Mouse (Mus musculus): ENCODE measurements around the gene Lyrm4. TPM values are rescaled to one million over a fixed set of nuclear protein-coding genes. Genes with fewer than 3 reads are reported as not detected.
"Not testable (repeated sequence)": the region's sequence is repeated elsewhere in the genome, so short reads cannot be mapped to it uniquely, and the experiment has no call there.

The Lyrm4 gene
- polyA plus RNA-seq, 1 experiment = 8.9 TPM

DNA sequence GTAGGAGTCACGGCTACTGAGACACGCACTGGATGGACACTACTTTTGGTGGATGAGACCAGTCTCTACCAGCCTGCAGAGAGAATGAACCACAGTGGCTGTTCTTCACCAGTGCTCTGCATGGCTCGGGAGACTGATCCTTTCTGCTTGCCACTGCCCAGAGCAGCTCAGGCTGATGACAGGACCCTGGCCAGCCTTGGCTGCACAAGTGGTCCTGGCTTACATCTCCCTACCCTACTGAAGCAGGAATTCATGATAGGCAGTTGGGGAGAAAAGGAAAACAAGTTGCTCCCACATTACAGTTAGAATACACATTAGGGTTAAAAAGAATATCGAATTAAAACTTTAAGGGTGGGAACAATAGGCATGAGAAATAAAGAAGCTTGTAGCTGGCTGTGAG is 119.7 kb downstream of the Lyrm4 start:
- TF ChIP-seq POLR2A (IDR thresholded peaks at IDR 0.05; ENCODE audit: borderline replicate concordance, control insufficient read depth, low read depth, low read length) = no peak
- TF ChIP-seq CTCF (IDR thresholded peaks at IDR 0.05; ENCODE audit: control insufficient read depth, insufficient read depth, low read length) = no peak
- Histone ChIP-seq H3K4me1 (ENCODE audit: control insufficient read depth, insufficient read depth, low read length) (no peaks in the 10 kb centered on the region), H3K27ac (ENCODE audit: control insufficient read depth, insufficient read depth, low read depth, low read length, poor library complexity) (no peak overlapping the region), H3K4me3 (replicated peaks; ENCODE audit: control insufficient read depth, low read depth, low read length) (no peak overlapping the region)
- WGBS = 83% methylated on average over 4 of the region's 4 CpGs

DNA sequence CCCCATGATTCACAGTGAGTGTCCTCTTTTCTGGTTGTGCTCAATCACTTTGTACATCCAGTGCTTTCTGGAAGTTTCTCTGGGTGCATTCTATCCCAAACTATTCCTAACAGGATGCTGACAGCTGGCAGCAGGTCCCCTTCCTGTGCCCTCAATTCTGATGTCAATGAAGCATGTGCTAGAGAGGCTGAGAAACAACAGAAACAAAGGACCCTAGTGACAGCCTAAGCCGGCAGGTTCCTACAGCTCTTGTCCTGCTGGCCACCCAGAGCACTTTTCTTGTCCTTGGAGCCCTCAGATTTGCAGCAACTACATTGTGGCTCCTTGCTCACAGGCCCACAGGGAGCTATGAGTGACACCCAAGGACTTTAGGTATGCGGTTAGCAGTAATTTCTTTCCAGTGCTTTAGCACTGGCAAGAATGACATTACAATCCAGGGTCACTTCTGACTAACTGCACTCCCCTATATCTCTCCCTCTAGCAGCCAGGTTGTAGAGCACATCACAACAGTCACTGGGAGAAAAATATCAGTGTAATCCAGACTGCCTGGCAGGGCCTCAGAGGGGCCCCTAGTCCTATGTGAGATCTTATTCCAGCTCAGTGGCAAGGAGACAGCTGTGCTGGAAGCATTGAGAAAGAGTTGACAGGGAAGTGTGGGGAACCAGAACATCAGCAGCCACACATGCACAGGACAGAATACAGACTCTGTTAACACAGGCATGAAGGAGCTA is 121.5 kb downstream of the Lyrm4 start:
- no peak overlapping the region for H3K4me3 ChIP-seq (replicated peaks; ENCODE audit: control insufficient read depth, low read depth, low read length)
- TF ChIP-seq POLR2A (IDR thresholded peaks at IDR 0.05; ENCODE audit: borderline replicate concordance, control insufficient read depth, low read depth, low read length) (no peak), CTCF (IDR thresholded peaks at IDR 0.05; ENCODE audit: control insufficient read depth, insufficient read depth, low read length) (no peak)
- 89% methylated on average over 2 of the region's 2 CpGs for WGBS
- no peak overlapping the region for H3K27ac ChIP-seq (ENCODE audit: control insufficient read depth, insufficient read depth, low read depth, low read length, poor library complexity)
- no peaks in the 10 kb centered on the region for H3K4me1 ChIP-seq (ENCODE audit: control insufficient read depth, insufficient read depth, low read length)

DNA sequence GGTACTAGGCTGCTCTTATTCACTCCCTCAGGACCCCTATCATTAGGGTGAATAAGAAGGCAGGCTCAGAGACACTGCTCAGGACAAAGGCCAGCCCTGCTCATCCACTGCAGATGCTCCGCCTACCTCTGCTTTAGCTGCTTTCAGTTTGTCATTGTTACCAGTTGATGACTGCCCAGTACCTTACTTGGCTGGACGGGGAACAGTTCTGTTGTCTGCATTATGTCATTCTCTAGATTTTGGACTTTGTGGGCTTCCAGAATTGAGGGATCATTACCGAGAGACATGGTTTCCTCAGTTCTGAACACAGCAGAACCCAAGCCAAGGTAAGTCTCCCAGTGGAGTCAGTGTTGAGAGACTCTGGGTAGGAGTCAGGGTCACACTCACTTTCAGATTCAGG is 122.1 kb downstream of the Lyrm4 start:
- Histone ChIP-seq H3K4me3 (replicated peaks; ENCODE audit: control insufficient read depth, low read depth, low read length) (no peak overlapping the region), H3K27ac (ENCODE audit: control insufficient read depth, insufficient read depth, low read depth, low read length, poor library complexity) (no peak overlapping the region), H3K4me1 (ENCODE audit: control insufficient read depth, insufficient read depth, low read length) (no peaks in the 10 kb centered on the region)
- TF ChIP-seq CTCF (IDR thresholded peaks at IDR 0.05; ENCODE audit: control insufficient read depth, insufficient read depth, low read length) = no peak
- no peak for TF ChIP-seq POLR2A (IDR thresholded peaks at IDR 0.05; ENCODE audit: borderline replicate concordance, control insufficient read depth, low read depth, low read length)
- WGBS = 85% methylated on average over 3 of the region's 3 CpGs

DNA sequence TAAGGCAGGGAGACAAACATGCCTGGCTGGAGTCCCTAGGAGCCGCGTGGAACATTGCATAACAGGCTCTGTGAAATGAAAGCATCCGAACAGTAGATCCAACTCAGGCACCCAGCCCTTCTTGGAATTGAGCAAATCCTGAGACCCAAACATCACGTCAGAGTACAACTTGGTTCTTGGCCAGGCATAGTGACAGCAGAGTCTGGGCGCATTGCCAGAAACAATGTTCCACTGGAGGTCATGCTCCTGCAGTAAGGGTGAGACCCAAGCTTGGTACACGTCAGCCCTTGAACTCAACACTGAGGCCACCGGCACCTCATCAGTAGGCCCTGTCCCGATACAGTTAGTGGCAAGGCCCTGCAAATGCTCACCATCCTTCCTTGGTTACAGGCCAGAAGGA is 123.3 kb downstream of the Lyrm4 start:
- no peak overlapping the region for H3K27ac ChIP-seq (ENCODE audit: control insufficient read depth, insufficient read depth, low read depth, low read length, poor library complexity)
- H3K4me1 ChIP-seq (ENCODE audit: control insufficient read depth, insufficient read depth, low read length) = no peaks in the 10 kb centered on the region
- H3K4me3 ChIP-seq (replicated peaks; ENCODE audit: control insufficient read depth, low read depth, low read length) = no peak overlapping the region
- TF ChIP-seq POLR2A (IDR thresholded peaks at IDR 0.05; ENCODE audit: borderline replicate concordance, control insufficient read depth, low read depth, low read length) (no peak), CTCF (IDR thresholded peaks at IDR 0.05; ENCODE audit: control insufficient read depth, insufficient read depth, low read length) (no peak)
- 83% methylated on average over 8 of the region's 8 CpGs for WGBS

DNA sequence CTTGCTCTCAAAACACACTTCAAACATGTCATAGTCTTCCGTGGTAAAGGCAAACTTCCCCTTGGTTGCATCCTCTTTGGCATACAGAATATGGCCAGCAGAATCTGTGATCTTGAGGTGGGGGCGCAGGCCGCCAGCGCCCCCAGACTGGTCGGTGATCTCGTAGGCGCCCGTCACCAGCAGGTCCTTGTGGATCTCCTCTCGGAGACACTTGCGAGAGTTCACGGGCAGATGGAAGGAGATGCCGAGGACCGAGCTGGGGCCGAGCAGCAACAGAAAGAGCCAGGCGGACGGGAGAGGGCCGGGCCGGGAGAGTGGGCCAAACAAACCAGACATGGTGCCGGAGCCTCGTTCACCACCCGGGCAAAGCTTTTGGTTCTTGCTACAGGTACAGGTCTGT is 126.1 kb downstream of the Lyrm4 start:
- H3K27ac ChIP-seq (ENCODE audit: control insufficient read depth, insufficient read depth, low read depth, low read length, poor library complexity); H3K4me1 ChIP-seq (ENCODE audit: control insufficient read depth, insufficient read depth, low read length); H3K4me3 ChIP-seq (replicated peaks; ENCODE audit: control insufficient read depth, low read depth, low read length): not testable (repeated sequence)
- WGBS = 92% methylated on average over 21 of the region's 21 CpGs

DNA sequence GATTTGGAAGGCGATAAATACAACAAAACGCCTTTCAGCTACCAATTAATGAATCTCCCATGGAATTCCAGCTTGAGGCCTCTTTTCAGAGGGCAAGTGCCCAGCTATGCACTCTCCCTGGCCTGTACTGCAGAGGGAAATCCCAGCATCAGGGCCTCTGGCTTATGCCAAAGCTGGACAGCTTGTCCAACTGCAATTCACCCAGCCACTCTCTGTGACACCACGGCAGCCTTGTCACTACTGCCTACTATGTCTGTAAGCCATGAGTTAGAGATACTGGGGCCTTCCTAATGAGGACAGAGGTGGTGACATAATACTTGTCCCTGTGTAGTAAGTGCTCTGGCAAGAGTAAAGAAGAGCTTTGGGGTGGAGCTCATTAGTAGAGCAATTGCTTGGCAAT is 128.0 kb downstream of the Lyrm4 start:
- TF ChIP-seq POLR2A (IDR thresholded peaks at IDR 0.05; ENCODE audit: borderline replicate concordance, control insufficient read depth, low read depth, low read length) (no peak), CTCF (IDR thresholded peaks at IDR 0.05; ENCODE audit: control insufficient read depth, insufficient read depth, low read length) (no peak)
- WGBS = 88% methylated on average over 3 of the region's 3 CpGs
- H3K4me1 ChIP-seq (ENCODE audit: control insufficient read depth, insufficient read depth, low read length) = no peaks in the 10 kb centered on the region; the same call in 1 of the 2 replicates
- H3K27ac ChIP-seq (ENCODE audit: control insufficient read depth, insufficient read depth, low read depth, low read length, poor library complexity) = no peak overlapping the region
- no peak overlapping the region for H3K4me3 ChIP-seq (replicated peaks; ENCODE audit: control insufficient read depth, low read depth, low read length)

DNA sequence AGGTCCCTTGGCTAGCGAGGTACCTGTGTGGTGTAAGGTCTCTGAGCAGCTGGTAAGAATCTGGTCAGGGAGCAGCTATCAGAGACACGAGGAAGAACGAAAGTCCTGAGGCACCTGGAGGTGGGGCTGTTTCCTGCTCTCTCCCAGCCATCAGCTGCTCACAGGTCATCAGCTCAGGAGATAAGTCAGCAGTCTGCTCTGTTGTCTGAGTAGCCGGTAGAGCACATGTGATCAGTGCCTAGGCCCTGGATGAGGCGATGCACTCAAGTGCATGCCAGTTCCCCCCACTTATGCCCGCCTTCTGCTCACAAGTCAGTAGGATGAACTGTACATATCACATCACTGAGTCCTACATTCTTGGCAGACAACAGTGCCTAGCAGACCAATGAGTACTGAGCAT is 134.3 kb downstream of the Lyrm4 start:
- WGBS = 82% methylated on average over 6 of the region's 6 CpGs
- Histone ChIP-seq H3K27ac (ENCODE audit: control insufficient read depth, insufficient read depth, low read depth, low read length, poor library complexity) (no peak overlapping the region), H3K4me3 (replicated peaks; ENCODE audit: control insufficient read depth, low read depth, low read length) (no peak overlapping the region), H3K4me1 (ENCODE audit: control insufficient read depth, insufficient read depth, low read length) (no peaks in the 10 kb centered on the region)
- TF ChIP-seq CTCF (IDR thresholded peaks at IDR 0.05; ENCODE audit: control insufficient read depth, insufficient read depth, low read length) = no peak
- TF ChIP-seq POLR2A (IDR thresholded peaks at IDR 0.05; ENCODE audit: borderline replicate concordance, control insufficient read depth, low read depth, low read length) = no peak

DNA sequence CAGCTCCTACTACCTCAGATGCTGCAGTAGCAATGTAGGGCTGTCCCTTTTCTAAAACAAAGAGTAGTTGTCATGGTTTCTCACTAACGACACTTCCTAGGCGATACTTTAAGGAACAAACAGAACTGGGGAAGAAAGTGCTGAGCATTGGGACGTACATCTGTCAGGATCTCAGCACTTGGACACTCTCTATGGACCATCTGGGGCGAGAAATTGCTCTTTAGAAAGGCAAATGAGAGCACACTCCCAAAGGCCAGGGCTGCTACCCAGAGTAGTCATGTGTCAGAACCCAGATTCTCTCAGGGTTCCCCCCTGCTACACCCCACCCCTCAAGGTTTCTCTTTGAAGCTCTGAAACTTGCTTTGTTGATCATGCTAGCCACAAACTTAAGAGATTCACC is 136.9 kb downstream of the Lyrm4 start:
- TF ChIP-seq POLR2A (IDR thresholded peaks at IDR 0.05; ENCODE audit: borderline replicate concordance, control insufficient read depth, low read depth, low read length) (no peak), CTCF (IDR thresholded peaks at IDR 0.05; ENCODE audit: control insufficient read depth, insufficient read depth, low read length) (no peak)
- no peak overlapping the region for H3K27ac ChIP-seq (ENCODE audit: control insufficient read depth, insufficient read depth, low read depth, low read length, poor library complexity)
- no peak overlapping the region for H3K4me3 ChIP-seq (replicated peaks; ENCODE audit: control insufficient read depth, low read depth, low read length)
- no peaks in the 10 kb centered on the region for H3K4me1 ChIP-seq (ENCODE audit: control insufficient read depth, insufficient read depth, low read length)
- WGBS = 78% methylated on average over 4 of the region's 4 CpGs

DNA sequence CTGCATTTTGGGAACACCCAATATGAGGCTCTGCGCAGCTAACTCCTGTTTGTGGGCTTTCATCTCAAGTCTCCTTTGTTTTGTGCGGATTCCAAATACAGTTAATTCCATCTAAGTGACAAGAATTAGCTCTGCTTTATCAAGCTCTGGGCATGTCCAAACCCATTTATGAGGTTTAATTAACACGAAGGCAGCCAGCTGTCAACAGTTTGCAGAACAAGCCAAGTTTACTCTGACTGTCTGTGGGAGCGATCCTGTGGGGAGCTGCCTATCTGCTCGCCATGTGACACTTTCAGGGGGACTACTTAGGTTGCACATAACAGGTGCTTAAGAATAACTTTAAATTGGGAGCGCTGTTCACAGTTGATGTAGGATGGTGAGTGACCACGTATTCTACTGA is 140.4 kb downstream of the Lyrm4 start:
- Histone ChIP-seq H3K4me3 (replicated peaks; ENCODE audit: control insufficient read depth, low read depth, low read length) (no peak overlapping the region), H3K27ac (ENCODE audit: control insufficient read depth, insufficient read depth, low read depth, low read length, poor library complexity) (no peak overlapping the region), H3K4me1 (ENCODE audit: control insufficient read depth, insufficient read depth, low read length) (no peaks in the 10 kb centered on the region)
- TF ChIP-seq POLR2A (IDR thresholded peaks at IDR 0.05; ENCODE audit: borderline replicate concordance, control insufficient read depth, low read depth, low read length) (no peak), CTCF (IDR thresholded peaks at IDR 0.05; ENCODE audit: control insufficient read depth, insufficient read depth, low read length) (no peak)
- WGBS = 87% methylated on average over 7 of the region's 7 CpGs

Measured in bone marrow, adult 2 months (tissue).